Mouse (Mus musculus) liver, postnatal 0 days (tissue): ENCODE measurements around the gene Arcn1.

ENCODE experiments used
- CTCF ChIP-seq: sonication (generic); IDR thresholded peaks from 2 replicates; pipeline ENCODE4 v1.5.1; 2016; ENCODE audit warnings: antibody characterized with exemption, low read depth
- EP300 ChIP-seq: IDR thresholded peaks from 2 replicates; pipeline ENCODE4 v1.6.1; 2016; ENCODE audit warnings: antibody characterized with exemption, low read depth, mild to moderate bottlenecking

GRCm38 (mm10) chr9:44772392-44772749 is 4.7 kb upstream of the Arcn1 start:
- TF ChIP-seq CTCF (no peak), EP300 (no peak)
